Mouse (Mus musculus) adrenal gland, postnatal 0 days (tissue): ENCODE results near the gene Clca2. TPM values are rescaled to one million over a fixed set of nuclear protein-coding genes. Genes with fewer than 3 reads are reported as not detected.

Experiments
- polyA plus RNA-seq: library from polyadenylated mRNA; unstranded; fragments of >200 nt; fragmentation: Nextera tagmentation; extraction: Ambion mirVana; gene quantifications from 2 replicates; pipeline ENCODE4 v1.2.1, GENCODE M21; 2015

The Clca2 gene
- 0.06 TPM in 2 replicates for polyA plus RNA-seq

GRCm38 (mm10) chr3:145099291-145099690, at the start of gene Clca2:
Clca2 (minus strand) TSS chr3:145099443.

GRCm38 (mm10) chr3:145118254-145119001, 19.2 kb upstream of the Clca2 start, which contains the start of gene Odf2l:
Odf2l (plus strand) TSS chr3:145118588.

GRCm38 (mm10) chr3:145032676-145033075, 66.6 kb downstream of the Clca2 start, which contains the start of gene Clca1:
Clca1 (minus strand) TSS chr3:145032776.

Other genes with a start within 250 kb of the Clca2 start
- 0.18 and 1.7 TPM in 2 replicates for gene Clca4b, start 166.9 kb downstream of the Clca2 start, polyA plus RNA-seq
- gene Clca4a, start 124.4 kb downstream of the Clca2 start, polyA plus RNA-seq, result 0.12 TPM in 1 of 2 replicates, not detected in the other
- gene Clca1, start 66.7 kb downstream of the Clca2 start, polyA plus RNA-seq, result 0.52 TPM in 1 of 2 replicates, not detected in the other
- gene Odf2l, start 19.1 kb upstream of the Clca2 start, polyA plus RNA-seq, result 8.0 and 13.3 TPM in 2 replicates
- 0.47 and 0.75 TPM in 2 replicates for gene Col24a1, start 193.0 kb upstream of the Clca2 start, polyA plus RNA-seq